Mouse (Mus musculus): ENCODE measurements around the gene Usp34.

DNA sequence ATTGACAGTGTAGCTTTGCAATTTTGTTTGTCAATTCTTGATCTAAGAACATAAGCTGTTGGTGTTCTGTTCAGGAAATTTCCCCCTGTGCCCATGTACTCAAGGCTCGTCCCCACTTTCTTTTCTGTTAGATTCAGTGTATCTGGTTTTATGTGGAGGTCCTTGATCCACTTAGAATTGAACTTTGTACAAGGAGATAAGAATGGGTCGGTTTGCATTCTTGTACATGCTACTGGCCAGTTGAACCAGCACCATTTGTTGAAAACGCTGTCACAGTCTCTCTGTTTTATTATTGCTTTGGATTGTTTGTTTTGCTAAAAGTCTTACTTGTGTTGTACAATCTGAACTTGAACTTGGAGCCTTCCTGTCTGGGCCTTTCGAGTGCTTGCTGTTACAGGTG, 89.9 kb downstream of the Usp34 start:
- no peak for TF ChIP-seq CTCF (IDR thresholded peaks at IDR 0.05; ENCODE audit: extremely low read depth, insufficient read depth, insufficient read length, insufficient replicate concordance)
- TF ChIP-seq POLR2A (IDR thresholded peaks at IDR 0.05; ENCODE audit: low read depth, low read length): no peak
